Mouse (Mus musculus) spleen, adult 2 months (tissue): ENCODE results near the gene Vmn1r53.

Experiments used
- CTCF ChIP-seq: fragments of 200-500 bp; IDR thresholded peaks from 2 replicates; pipeline ENCODE4 v1.5.1; 2011; ENCODE audit warnings: mild to moderate bottlenecking, inconsistent platforms; ENCODE audit not compliant: insufficient read depth, insufficient read length, insufficient replicate concordance; ENCODE audit errors: extremely low read depth
- POLR2A ChIP-seq: fragments of 200-500 bp; IDR thresholded peaks from 2 replicates; pipeline ENCODE4 v1.6.1; 2011; ENCODE audit warnings: low read depth, low read length, inconsistent platforms

- TF ChIP-seq CTCF (no peak), POLR2A (no peak)
Observed at GRCm38 (mm10) chr6:90232681-90233080, 8.4 kb upstream of the Vmn1r53 start.
